Mouse (Mus musculus): ENCODE measurements around the gene Olfr874. TPM values are rescaled to one million over a fixed set of nuclear protein-coding genes. Genes with fewer than 3 reads are reported as not detected.
A peak's percentile ranks its signal among the peaks of the same experiment; 100 is the strongest.
"Not testable (repeated sequence)": the region's sequence is repeated elsewhere in the genome, so short reads cannot be mapped to it uniquely, and the experiment has no call there.

The Olfr874 gene
- not detected in 2 replicates for polyA plus RNA-seq (2016; fragmentation: Nextera tagmentation; extraction: Ambion mirVana)

DNA sequence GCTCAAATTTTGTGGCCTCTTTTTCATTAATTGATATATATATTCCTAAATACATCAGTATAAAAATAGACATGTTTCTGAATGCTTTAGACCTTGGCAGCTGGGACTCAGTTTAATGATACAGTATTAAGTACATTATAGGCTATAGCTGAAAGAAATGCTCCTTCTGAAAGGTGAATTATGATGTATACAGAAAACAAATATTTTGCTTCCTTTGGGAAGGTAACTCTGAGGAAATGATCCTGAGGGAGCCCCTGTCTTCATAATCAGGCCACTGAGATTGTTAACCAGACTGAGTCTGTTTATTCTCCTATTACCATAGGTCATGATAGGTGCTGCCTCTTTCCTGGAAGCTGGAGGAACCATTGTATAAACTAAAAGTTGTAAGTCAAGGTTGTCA lies at the start of gene Olfr874:
Gene Olfr874 (plus strand): TSS at position 301 of the 400 bp plus-strand sequence.
- no peak for DNase-seq (ENCODE audit: low spot score)
- no peak within 1 kb of the TSS for H3K4me3 ChIP-seq
- H3K9me3 ChIP-seq: no peaks in the 10 kb centered on the region
- no peaks in the 10 kb centered on the region for H3K4me1 ChIP-seq (replicated peaks)
- no peaks in the 10 kb centered on the region for H3K36me3 ChIP-seq
- H3K27ac ChIP-seq: no peak within 1 kb of the TSS
- H3K27me3 ChIP-seq (ENCODE audit: insufficient read depth, poor library complexity, severe bottlenecking): no peaks in the 10 kb centered on the region

DNA sequence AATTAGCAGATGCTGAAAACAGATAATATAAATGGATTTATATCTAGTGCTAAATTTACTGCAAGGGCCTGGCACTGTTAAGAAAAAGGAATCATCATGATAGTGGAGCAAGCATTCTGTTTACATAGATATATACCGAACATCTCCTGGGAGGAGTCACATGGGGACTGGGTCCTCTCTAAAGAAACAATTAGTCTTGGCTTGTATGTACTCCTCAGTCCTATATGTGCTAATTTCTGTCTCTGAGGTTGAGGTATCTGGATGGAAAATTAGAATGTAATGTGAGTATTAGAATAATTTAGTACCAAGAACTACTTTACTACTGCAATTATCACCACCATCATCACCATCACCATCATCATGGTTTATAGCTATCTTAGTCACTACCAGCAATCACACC lies 28.8 kb upstream of the Olfr874 start, which contains the start of gene Olfr160:
Gene Olfr160 (minus strand): TSS at position 101 of the 400 bp plus-strand sequence.
- H3K4me3 ChIP-seq: no peak within 1 kb of the TSS
- no peak for DNase-seq (ENCODE audit: low spot score)
- no peaks in the 10 kb centered on the region for H3K27me3 ChIP-seq (ENCODE audit: insufficient read depth, poor library complexity, severe bottlenecking)
- H3K4me1 ChIP-seq (replicated peaks): no peaks in the 10 kb centered on the region
- no peak within 1 kb of the TSS for H3K27ac ChIP-seq
- no peaks in the 10 kb centered on the region for H3K36me3 ChIP-seq
- 94% methylated on average over 1 of the region's 1 CpGs for WGBS
- H3K9me3 ChIP-seq: no peaks in the 10 kb centered on the region

DNA sequence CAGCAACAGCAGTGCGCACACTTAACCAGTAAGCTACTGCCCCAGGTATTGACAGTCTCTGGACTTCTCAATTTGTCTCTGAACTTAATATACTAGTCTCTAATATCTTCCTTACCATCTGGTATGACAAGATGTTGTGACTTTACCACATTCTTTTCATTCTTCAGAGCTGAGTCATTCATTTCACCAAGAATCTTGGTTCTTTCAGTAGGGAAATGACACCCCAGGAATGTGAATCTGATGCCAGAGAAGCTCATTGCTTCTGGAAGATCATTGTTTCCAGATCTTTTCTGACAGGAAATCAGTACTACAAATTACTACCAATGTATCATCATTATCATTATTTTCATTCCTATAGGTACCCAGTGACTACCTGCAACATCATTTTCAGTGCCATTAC lies 10.6 kb upstream of the Olfr874 start:
- H3K27ac ChIP-seq: no peak overlapping the region
- no peak overlapping the region for H3K4me3 ChIP-seq
- WGBS: 96% methylated on average over 1 of the region's 1 CpGs
- no peak for DNase-seq (ENCODE audit: low spot score)
- H3K4me1 ChIP-seq (replicated peaks): no peaks in the 10 kb centered on the region
- H3K27me3 ChIP-seq (ENCODE audit: insufficient read depth, poor library complexity, severe bottlenecking): no peaks in the 10 kb centered on the region
- no peaks in the 10 kb centered on the region for H3K9me3 ChIP-seq
- no peaks in the 10 kb centered on the region for H3K36me3 ChIP-seq

GRCm38 (mm10) chr9:37750319-37751075 lies 5.6 kb downstream of the Olfr874 start:
- peak; percentile 20 for DNase-seq (ENCODE audit: low spot score)
- Histone ChIP-seq H3K27me3 (ENCODE audit: insufficient read depth, poor library complexity, severe bottlenecking) (no peaks in the 10 kb centered on the region), H3K4me1 (replicated peaks) (peaks cover 11% of the 10 kb centered on the region), H3K36me3 (no peaks in the 10 kb centered on the region), H3K4me3 (no peak overlapping the region), H3K9me3 (no peaks in the 10 kb centered on the region), H3K27ac (peak overlapping the region; percentile 74)
- 31% methylated on average over 7 of the region's 7 CpGs for WGBS

DNA sequence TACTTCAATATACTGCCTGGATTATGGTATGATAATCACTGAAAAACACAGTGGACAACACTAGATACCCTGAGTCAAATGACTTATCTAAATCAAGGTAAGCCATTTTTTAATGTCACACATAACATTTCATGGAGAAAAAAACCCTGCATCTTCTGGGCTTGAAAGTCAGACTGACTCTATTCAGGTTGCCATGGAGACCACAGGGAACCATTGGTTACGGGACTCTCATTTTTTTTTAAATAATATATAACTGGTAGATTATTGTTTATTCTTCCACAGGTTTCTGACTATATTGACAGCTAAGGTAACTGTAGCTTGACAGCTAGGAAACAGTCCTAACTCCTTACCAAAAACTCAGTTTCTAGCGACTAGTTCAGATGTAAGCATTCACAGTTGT lies 6.6 kb downstream of the Olfr874 start:
- H3K27ac ChIP-seq: no peak overlapping the region
- no peaks in the 10 kb centered on the region for H3K9me3 ChIP-seq
- H3K4me3 ChIP-seq: no peak overlapping the region
- peaks cover 11% of the 10 kb centered on the region for H3K4me1 ChIP-seq (replicated peaks)
- no peaks in the 10 kb centered on the region for H3K36me3 ChIP-seq
- DNase-seq (ENCODE audit: low spot score): no peak
- WGBS: 69% methylated on average over 2 of the region's 2 CpGs
- no peaks in the 10 kb centered on the region for H3K27me3 ChIP-seq (ENCODE audit: insufficient read depth, poor library complexity, severe bottlenecking)

GRCm38 (mm10) chr9:37752006-37752405 lies 7.1 kb downstream of the Olfr874 start:
- Histone ChIP-seq H3K27ac (no peak overlapping the region), H3K27me3 (ENCODE audit: insufficient read depth, poor library complexity, severe bottlenecking) (no peaks in the 10 kb centered on the region), H3K9me3 (no peaks in the 10 kb centered on the region), H3K4me1 (replicated peaks) (peaks cover 11% of the 10 kb centered on the region), H3K36me3 (no peaks in the 10 kb centered on the region), H3K4me3 (no peak overlapping the region)
- WGBS: 75% methylated on average over 4 of the region's 4 CpGs
- no peak for DNase-seq (ENCODE audit: low spot score)

DNA sequence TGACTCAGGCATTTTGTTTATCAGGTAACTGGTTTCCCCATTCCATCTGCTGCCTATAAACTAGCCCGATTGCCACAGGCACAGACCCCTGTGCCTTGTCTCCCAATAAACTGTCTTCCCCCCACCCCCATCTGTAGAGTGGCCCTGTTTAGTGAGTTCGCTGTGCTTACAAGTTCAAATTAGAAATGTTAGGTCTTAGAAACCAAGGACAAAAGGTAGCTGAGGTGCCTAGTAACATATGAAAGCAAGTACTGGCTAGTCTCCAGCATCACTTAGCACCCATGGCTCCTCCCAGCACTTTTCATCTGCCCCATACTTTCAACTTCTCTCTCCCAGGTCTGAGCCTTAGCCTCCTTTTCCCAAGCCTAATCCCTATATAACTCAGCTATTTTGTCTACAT lies 16.8 kb downstream of the Olfr874 start:
- H3K27me3 ChIP-seq (ENCODE audit: insufficient read depth, poor library complexity, severe bottlenecking): no peaks in the 10 kb centered on the region
- no peaks in the 10 kb centered on the region for H3K9me3 ChIP-seq
- H3K27ac ChIP-seq: no peak overlapping the region
- 89% methylated on average over 2 of the region's 2 CpGs for WGBS
- no peaks in the 10 kb centered on the region for H3K4me1 ChIP-seq (replicated peaks)
- H3K36me3 ChIP-seq: no peaks in the 10 kb centered on the region
- DNase-seq (ENCODE audit: low spot score): no peak
- no peak overlapping the region for H3K4me3 ChIP-seq

DNA sequence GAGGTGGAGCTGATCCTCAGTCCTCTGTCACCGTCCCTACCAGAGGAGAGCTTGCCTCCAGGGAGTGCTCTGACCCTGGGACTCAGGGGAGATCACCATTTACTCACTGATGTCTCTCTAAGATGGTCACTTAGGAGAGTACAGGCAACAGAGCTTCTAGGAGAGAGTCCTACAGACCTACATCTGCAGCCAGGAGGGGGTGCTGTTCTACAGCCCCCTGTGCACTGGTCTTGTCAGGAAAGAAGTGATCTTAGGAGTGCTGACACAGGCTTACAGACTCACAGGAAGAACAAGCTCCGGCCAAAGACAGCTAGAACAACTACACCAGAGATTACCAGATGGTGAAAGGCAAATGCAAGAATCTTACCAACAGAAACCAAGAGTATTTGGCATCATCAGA lies 17.6 kb downstream of the Olfr874 start:
- Histone ChIP-seq H3K27me3 (ENCODE audit: insufficient read depth, poor library complexity, severe bottlenecking) (no peaks in the 10 kb centered on the region), H3K4me1 (replicated peaks) (no peaks in the 10 kb centered on the region), H3K9me3 (no peaks in the 10 kb centered on the region), H3K27ac (no peak overlapping the region), H3K36me3 (no peaks in the 10 kb centered on the region), H3K4me3 (no peak overlapping the region)
- 57% methylated on average over 2 of the region's 2 CpGs for WGBS
- no peak for DNase-seq (ENCODE audit: low spot score)

GRCm38 (mm10) chr9:37770661-37771060 lies 25.8 kb downstream of the Olfr874 start:
- Histone ChIP-seq H3K27ac (no peak overlapping the region), H3K27me3 (ENCODE audit: insufficient read depth, poor library complexity, severe bottlenecking) (no peaks in the 10 kb centered on the region), H3K4me3 (no peak overlapping the region), H3K4me1 (replicated peaks) (no peaks in the 10 kb centered on the region), H3K36me3 (no peaks in the 10 kb centered on the region), H3K9me3 (no peaks in the 10 kb centered on the region)
- no peak for DNase-seq (ENCODE audit: low spot score)
- WGBS: 84% methylated on average over 2 of the region's 2 CpGs

GRCm38 (mm10) chr9:37771759-37772158 lies 26.9 kb downstream of the Olfr874 start, which contains the start of gene Olfr875:
Gene Olfr875 (plus strand): TSS chr9:37771857.
- Histone ChIP-seq H3K4me1 (replicated peaks) (no peaks in the 10 kb centered on the region), H3K36me3 (no peaks in the 10 kb centered on the region), H3K4me3 (no peak within 1 kb of the TSS), H3K9me3 (no peaks in the 10 kb centered on the region), H3K27me3 (ENCODE audit: insufficient read depth, poor library complexity, severe bottlenecking) (no peaks in the 10 kb centered on the region), H3K27ac (no peak within 1 kb of the TSS)
- 37% methylated on average over 2 of the region's 2 CpGs for WGBS
- no peak for DNase-seq (ENCODE audit: low spot score)

- peak; percentile 84 for DNase-seq (ENCODE audit: low spot score)
- Histone ChIP-seq H3K27me3 (ENCODE audit: insufficient read depth, poor library complexity, severe bottlenecking) (no peaks in the 10 kb centered on the region), H3K9me3 (no peaks in the 10 kb centered on the region), H3K4me3 (peak overlapping the region; percentile 47), H3K4me1 (replicated peaks) (peaks cover 13% of the 10 kb centered on the region), H3K27ac (peak overlapping the region; percentile 95), H3K36me3 (no peaks in the 10 kb centered on the region)
- 2% methylated on average over 7 of the region's 7 CpGs for WGBS
Observed at GRCm38 (mm10) chr9:37782766-37783260, 37.9 kb downstream of the Olfr874 start.

DNA sequence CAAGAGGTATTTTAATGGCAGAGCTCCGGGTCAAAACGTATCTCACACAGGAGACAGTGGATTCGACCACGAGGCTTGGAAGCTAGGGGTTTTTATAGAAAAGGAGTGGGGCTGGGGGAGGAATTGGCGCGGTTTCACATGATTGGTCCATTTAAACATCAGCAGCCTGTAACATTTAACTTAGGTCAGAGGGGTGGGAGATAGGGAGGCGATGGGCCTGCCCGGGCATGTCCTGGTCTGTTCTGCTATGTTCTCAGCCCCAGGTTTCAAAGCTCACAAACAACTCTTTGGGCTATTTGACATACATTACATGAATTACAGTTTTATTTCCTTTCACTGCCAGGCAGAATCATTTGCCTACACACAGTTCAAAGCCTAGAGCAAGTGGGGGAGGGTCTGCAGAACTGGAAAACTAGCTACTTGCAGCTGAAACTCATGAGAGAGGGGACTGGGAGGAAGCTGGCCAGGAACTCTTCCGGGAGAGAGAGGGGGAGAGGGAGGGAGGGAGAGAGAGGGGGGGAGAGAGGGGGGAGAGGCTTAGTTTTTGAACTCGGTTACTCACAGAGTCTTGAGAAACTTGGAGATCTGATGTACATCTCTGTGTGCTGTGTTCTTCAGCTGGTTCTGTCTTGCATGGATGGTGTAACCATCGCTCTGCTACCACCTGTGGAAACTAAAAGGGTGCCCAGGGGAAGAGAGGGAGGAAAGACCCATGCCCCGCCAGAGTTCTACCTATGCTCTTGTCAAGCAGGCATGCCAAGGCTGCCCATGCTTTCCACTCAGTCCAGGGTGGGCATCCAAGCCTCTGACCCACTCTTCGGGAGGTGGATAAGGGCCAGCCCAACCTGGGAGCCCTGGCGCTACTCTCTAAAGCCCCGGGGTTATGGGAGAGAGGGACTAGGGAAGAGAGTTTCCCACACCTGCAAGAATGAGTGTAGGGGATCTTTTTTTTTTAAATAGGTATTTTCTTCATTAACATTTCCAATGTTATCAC lies 38.8 kb downstream of the Olfr874 start:
- 54% methylated on average over 11 of the region's 15 CpGs for WGBS
- Histone ChIP-seq H3K4me3 (peak overlapping the region; percentile 47; the same call in 1 of the 2 replicates), H3K4me1 (replicated peaks) (peaks cover 13% of the 10 kb centered on the region), H3K27ac (peak overlapping the region; percentile 95)
- peak; percentile 40 for DNase-seq (ENCODE audit: low spot score)
- not testable (repeated sequence) for H3K36me3 ChIP-seq; H3K27me3 ChIP-seq (ENCODE audit: insufficient read depth, poor library complexity, severe bottlenecking); H3K9me3 ChIP-seq

- Histone ChIP-seq H3K9me3 (no peaks in the 10 kb centered on the region), H3K36me3 (no peaks in the 10 kb centered on the region), H3K4me3 (no peak overlapping the region), H3K4me1 (replicated peaks) (peaks cover 13% of the 10 kb centered on the region), H3K27ac (no peak overlapping the region), H3K27me3 (ENCODE audit: insufficient read depth, poor library complexity, severe bottlenecking) (no peaks in the 10 kb centered on the region)
- DNase-seq (ENCODE audit: low spot score): no peak
- WGBS: 80% methylated on average over 2 of the region's 2 CpGs
Observed at GRCm38 (mm10) chr9:37786411-37786810, 41.5 kb downstream of the Olfr874 start.

Measured in hindbrain, embryonic 10.5 days (tissue).